21 mouse cellular contexts compared by ENCODE assay signal in the genomic region with DNA sequence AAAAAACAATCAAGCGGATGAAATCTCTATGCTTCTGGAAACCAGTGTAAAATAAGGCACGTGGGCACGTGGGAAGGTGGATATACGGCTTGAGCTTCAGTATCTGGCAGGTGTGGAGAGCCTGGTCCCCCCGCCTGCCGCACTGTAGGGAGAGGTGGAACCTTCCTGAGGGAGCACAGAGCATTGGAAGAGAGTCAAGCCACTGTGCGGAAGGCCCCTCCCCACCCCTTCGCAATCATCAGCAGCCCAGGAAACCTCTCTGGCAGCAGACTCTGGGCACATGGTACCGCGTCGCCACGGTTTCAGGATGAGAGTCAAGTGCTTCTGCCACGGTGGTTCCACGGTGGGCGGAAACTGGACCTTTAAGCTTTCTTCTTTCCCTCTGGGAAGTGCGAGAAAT.
A peak's percentile ranks its signal among the peaks of the same experiment; 100 is the strongest.
DNase-seq lines count a peak whose midpoint lies in the region; ATAC-seq and TF ChIP-seq lines count a peak whose summit lies in the region.
"Had no signal": no experiment of that assay in that cellular context is flagged by ENCODE, and none has a peak within 500 bp of the region (broad histone marks: within the 10 kb centered on the region; RNA-seq: fewer than 3 reads in every experiment).

No protein-coding gene starts in this region.

- no peak overlapping the region for H3K4me3 ChIP-seq in forebrain, embryonic 11.5 days (ENCODE audit: low read depth, low read length)
- H3K4me3 ChIP-seq in forebrain, postnatal 0 days (ENCODE audit: low read depth, low read length): no peak overlapping the region
- H3K4me3 ChIP-seq in ES-E14 (ENCODE audit: insufficient read depth in 1 of 2, low read depth in 1 of 2, low read length in 2 of 2, poor library complexity in 1 of 2, severe bottlenecking in 1 of 2): peak overlapping the region in 1 of 2 experiments; percentile 22; a peak in 1 of 4 replicates
- H3K4me3 ChIP-seq in small intestine, adult 2 months (ENCODE audit: low read depth, low read length): peak overlapping the region; percentile 25
- H3K4me3 ChIP-seq: embryonic facial prominence, embryonic 10.5 days; limb, embryonic 13.5 days; liver, embryonic 12.5 days; megakaryocyte, embryonic 14.5 days; midbrain, embryonic 13.5 days had no signal

- H3K36me3 ChIP-seq in forebrain, embryonic 11.5 days (ENCODE audit: control insufficient read depth, insufficient read depth, low read length): no peaks in the 10 kb centered on the region
- H3K36me3 ChIP-seq in forebrain, postnatal 0 days (ENCODE audit: insufficient read depth): no peaks in the 10 kb centered on the region
- H3K36me3 ChIP-seq in ES-E14 (ENCODE audit: control insufficient read depth, insufficient read depth, low read length, poor library complexity, severe bottlenecking): no peaks in the 10 kb centered on the region
- no peaks in the 10 kb centered on the region for H3K36me3 ChIP-seq in small intestine, adult 2 months (ENCODE audit: control insufficient read depth, insufficient read depth, low read length)
- H3K36me3 ChIP-seq: embryonic facial prominence, embryonic 10.5 days; limb, embryonic 13.5 days; liver, embryonic 12.5 days; midbrain, embryonic 13.5 days had no signal

- DNase-seq in forebrain, embryonic 11.5 days (ENCODE audit: low spot score): peak; percentile 42
- DNase-seq in forebrain, postnatal 0 days: no peak
- DNase-seq in ES-E14 (ENCODE audit: low read depth, low spot score): no peak
- peak; percentile 40 for DNase-seq in brain, embryonic 14.5 days (ENCODE audit: low read depth)
- no peak for DNase-seq in thymus, postnatal 4 days
- DNase-seq in adrenal gland, postnatal 25 days: no peak
- DNase-seq: adrenal gland, adult 8-10 months; gastrocnemius, postnatal 36 days; heart, postnatal 4 days; kidney, postnatal 25 days; layer of hippocampus, postnatal 36 days; lung, adult 18-20 months; thymus, postnatal 14 days had no signal

- in situ Hi-C loops in ES-E14 (cut with MboI; ENCODE audit: low sequenced_read_pairs in 2 of 2, unreplicated experiment in 2 of 2): no loop called here

- no peaks in the 10 kb centered on the region for H3K9me3 ChIP-seq in forebrain, embryonic 11.5 days (ENCODE audit: control insufficient read depth, low read length)
- H3K9me3 ChIP-seq in forebrain, postnatal 0 days (ENCODE audit: low read length): no peaks in the 10 kb centered on the region
- H3K9me3 ChIP-seq in ES-E14 (ENCODE audit: control insufficient read depth, insufficient read depth, low read depth, low read length): no peaks in the 10 kb centered on the region
- H3K9me3 ChIP-seq: embryonic facial prominence, embryonic 10.5 days; limb, embryonic 13.5 days; liver, embryonic 12.5 days; megakaryocyte, embryonic 14.5 days; midbrain, embryonic 13.5 days had no signal

- no peak overlapping the region for H3K4me2 ChIP-seq in forebrain, embryonic 11.5 days (ENCODE audit: low read depth, low read length, severe bottlenecking)
- no peak overlapping the region for H3K4me2 ChIP-seq in forebrain, postnatal 0 days (ENCODE audit: low read depth)
- H3K4me2 ChIP-seq: hindbrain, embryonic 14.5 days; limb, embryonic 13.5 days; liver, embryonic 12.5 days; midbrain, embryonic 13.5 days had no signal

- TF ChIP-seq CTCF in forebrain, postnatal 0 days (IDR thresholded peaks at IDR 0.05; ENCODE audit: low read depth): no peak
- TF ChIP-seq CTCF in brain, embryonic 14.5 days (IDR thresholded peaks at IDR 0.05; ENCODE audit: borderline replicate concordance, extremely low read depth, insufficient read depth, insufficient read length): no peak
- no peak for TF ChIP-seq CTCF in small intestine, adult 2 months (IDR thresholded peaks at IDR 0.05; ENCODE audit: extremely low read depth, insufficient read length, insufficient replicate concordance, low read depth, low read length)

- H3K27ac ChIP-seq in forebrain, embryonic 11.5 days (ENCODE audit: low read depth, low read length): no peak overlapping the region
- H3K27ac ChIP-seq in forebrain, postnatal 0 days (ENCODE audit: low read depth, low read length): no peak overlapping the region
- H3K27ac ChIP-seq in ES-E14 (ENCODE audit: insufficient read depth, low read depth, low read length, poor library complexity, severe bottlenecking): no peak overlapping the region
- no peak overlapping the region for H3K27ac ChIP-seq in small intestine, adult 2 months (ENCODE audit: insufficient read depth, low read depth, low read length)
- H3K27ac ChIP-seq: embryonic facial prominence, embryonic 10.5 days; hindbrain, embryonic 14.5 days; limb, embryonic 13.5 days; liver, embryonic 12.5 days; midbrain, embryonic 13.5 days had no signal

- WGBS in forebrain, embryonic 11.5 days: 87% methylated on average over 16 of the region's 16 CpGs
- WGBS in forebrain, postnatal 0 days: 70% methylated on average over 16 of the region's 16 CpGs
- 37% methylated on average over 16 of the region's 16 CpGs for WGBS in small intestine, adult 2 months

- no peak for ATAC-seq in forebrain, embryonic 11.5 days (replicated peaks; ENCODE audit: low FRiP score)
- ATAC-seq in forebrain, postnatal 0 days: no peak
- ATAC-seq: forebrain, embryonic 16.5 days; liver, embryonic 12.5 days; midbrain, embryonic 13.5 days had no signal

- H3K27me3 ChIP-seq in forebrain, embryonic 11.5 days (ENCODE audit: control insufficient read depth, insufficient read depth, low read length): no peaks in the 10 kb centered on the region
- no peaks in the 10 kb centered on the region for H3K27me3 ChIP-seq in forebrain, postnatal 0 days (ENCODE audit: insufficient read depth, low read length)
- H3K27me3 ChIP-seq in small intestine, adult 2 months (ENCODE audit: control insufficient read depth, insufficient read depth, low read length): no peaks in the 10 kb centered on the region
- H3K27me3 ChIP-seq: liver, embryonic 12.5 days; megakaryocyte, embryonic 14.5 days; midbrain, embryonic 13.5 days had no signal

- no peak overlapping the region for H3K9ac ChIP-seq in forebrain, embryonic 11.5 days (ENCODE audit: low read length)
- H3K9ac ChIP-seq in forebrain, postnatal 0 days: no peak overlapping the region
- peak overlapping the region; percentile 36; the same call in 1 of the 2 replicates for H3K9ac ChIP-seq in ES-E14 (ENCODE audit: insufficient read depth, low read depth, low read length, poor library complexity, severe bottlenecking)
- H3K9ac ChIP-seq: hindbrain, embryonic 14.5 days; limb, embryonic 13.5 days; liver, embryonic 12.5 days; midbrain, embryonic 13.5 days had no signal

- H3K4me1 ChIP-seq in forebrain, embryonic 11.5 days (replicated peaks; ENCODE audit: control insufficient read depth, insufficient read depth, low read length): no peaks in the 10 kb centered on the region
- H3K4me1 ChIP-seq in forebrain, postnatal 0 days (ENCODE audit: insufficient read depth): no peaks in the 10 kb centered on the region
- H3K4me1 ChIP-seq in ES-E14 (ENCODE audit: control insufficient read depth in 2 of 2, insufficient read depth in 2 of 2, low read length in 2 of 2, poor library complexity in 1 of 2): peaks cover 11 to 16% of the 10 kb centered on the region in 2 experiments; a peak in 3 of 4 replicates
- peaks cover 2% of the 10 kb centered on the region; the same call in 1 of the 2 replicates for H3K4me1 ChIP-seq in small intestine, adult 2 months (ENCODE audit: control insufficient read depth, insufficient read depth, insufficient read length, low read length)
- H3K4me1 ChIP-seq: liver, embryonic 12.5 days had no signal

- TF ChIP-seq POLR2A in brain, embryonic 14.5 days (IDR thresholded peaks at IDR 0.05; ENCODE audit: borderline replicate concordance, extremely low read depth, insufficient read depth, insufficient read length, poor library complexity, severe bottlenecking): no peak
- no peak; the same call in 1 of the 2 replicates for TF ChIP-seq POLR2A in small intestine, adult 2 months (IDR thresholded peaks at IDR 0.05; ENCODE audit: low read depth, low read length)

TF ChIP-seq in ES-E14, 5 proteins besides CTCF, POLR2A, EP300 and RAD21:
- no peak for TF ChIP-seq CHD2 (IDR thresholded peaks at IDR 0.05; ENCODE audit: low read depth, low read length)
- no peak for TF ChIP-seq ZNF384 (IDR thresholded peaks at IDR 0.05; ENCODE audit: low read depth, low read length)

Comparison
In these comparisons a context has a peak if more than half of its experiments do, and no peak if none do; other contexts are left out.
1. DNase-seq: peak in forebrain, embryonic 11.5 days (single experiment) and brain, embryonic 14.5 days (single experiment); none in forebrain, postnatal 0 days (single experiment), ES-E14 (single experiment), thymus, postnatal 4 days (single experiment) and adrenal gland, postnatal 25 days (single experiment).